Mouse (Mus musculus): ENCODE measurements around the gene Prkg1. TPM values are rescaled to one million over a fixed set of nuclear protein-coding genes. Genes with fewer than 3 reads are reported as not detected.

Prkg1 gene
- polyA plus RNA-seq, 1 experiment from 2014 or later, result 13.7 TPM

DNA sequence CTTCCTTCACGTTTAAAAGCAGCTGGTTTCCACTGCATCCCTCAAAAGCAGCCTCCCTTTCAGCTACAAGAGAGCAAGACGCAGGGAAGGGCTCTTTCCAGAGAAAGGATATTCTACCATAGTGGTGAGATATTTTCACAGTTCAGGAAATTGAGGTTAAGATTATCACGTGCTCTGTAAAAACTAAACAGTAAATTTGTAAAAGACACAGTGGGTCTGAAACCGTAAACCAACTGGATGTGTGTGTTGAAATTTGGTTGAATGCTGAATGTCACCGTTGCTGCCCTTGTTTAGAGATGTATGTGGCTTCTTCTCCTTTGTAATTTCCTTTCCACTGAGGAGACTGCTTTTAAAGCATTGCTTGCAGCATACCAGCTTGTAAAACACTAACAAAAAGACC, 565.2 kb downstream of the Prkg1 start:
- WGBS, result 34% methylated on average over 5 of the region's 5 CpGs
- H3K4me2 ChIP-seq (ENCODE audit: low read depth, low read length), result 0 out of 2 replicates have a peak overlapping the region, but pooled peaks have one; percentile 7

DNA sequence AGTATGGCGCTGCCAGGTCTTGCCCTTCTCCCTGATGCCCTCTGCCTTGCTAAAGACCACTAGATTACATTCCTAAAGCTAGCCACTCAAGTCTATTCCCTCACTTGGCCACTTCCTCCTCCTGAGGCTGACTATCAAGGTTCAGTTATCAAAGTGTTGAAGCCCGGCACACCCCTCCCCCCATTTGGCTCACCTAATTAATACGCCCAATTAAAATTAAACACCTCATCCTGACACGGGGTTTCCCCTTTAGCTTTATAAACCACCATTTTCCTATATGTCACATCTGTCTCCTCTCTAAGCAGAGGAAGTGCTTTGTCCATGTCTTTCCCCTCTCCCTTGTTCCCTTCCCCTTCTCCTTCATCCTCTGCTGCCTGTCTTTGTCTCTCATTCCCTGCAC, 566.4 kb downstream of the Prkg1 start:
- no peaks in the 10 kb centered on the region for H3K27me3 ChIP-seq (replicated peaks; ENCODE audit: control insufficient read depth, insufficient read depth, low read length)
- H3K27ac ChIP-seq (replicated peaks; ENCODE audit: low read depth, low read length), result no peak overlapping the region
- H3K9me3 ChIP-seq (ENCODE audit: control insufficient read depth, low read length), result no peaks in the 10 kb centered on the region
- H3K9ac ChIP-seq (ENCODE audit: low read depth, low read length), result no peak overlapping the region
- no peaks in the 10 kb centered on the region for H3K36me3 ChIP-seq (ENCODE audit: control insufficient read depth, insufficient read depth, low read length)
- no peak for ATAC-seq (ENCODE audit: low read depth)
- 73% methylated on average over 4 of the region's 4 CpGs for WGBS
- H3K4me1 ChIP-seq (ENCODE audit: control insufficient read depth, insufficient read depth, low read length), result peaks cover 8% of the 10 kb centered on the region; the same call in 1 of the 2 replicates
- no peak overlapping the region for H3K4me2 ChIP-seq (ENCODE audit: low read depth, low read length)
- no peak for DNase-seq (ENCODE audit: low spot score)
- no peak overlapping the region for H3K4me3 ChIP-seq (ENCODE audit: low read depth, low read length)

More for the DNA sequence above, 565.2 kb downstream of the Prkg1 start:
- no peaks in the 10 kb centered on the region for H3K27me3 ChIP-seq (replicated peaks; ENCODE audit: control insufficient read depth, insufficient read depth, low read length)
- H3K4me3 ChIP-seq (ENCODE audit: low read depth, low read length), result no peak overlapping the region
- no peak overlapping the region for H3K9ac ChIP-seq (ENCODE audit: low read depth, low read length)
- peaks cover 8% of the 10 kb centered on the region; the same call in 1 of the 2 replicates for H3K4me1 ChIP-seq (ENCODE audit: control insufficient read depth, insufficient read depth, low read length)
- ATAC-seq (ENCODE audit: low read depth), result no peak
- H3K27ac ChIP-seq (replicated peaks; ENCODE audit: low read depth, low read length), result no peak overlapping the region
- H3K36me3 ChIP-seq (ENCODE audit: control insufficient read depth, insufficient read depth, low read length), result no peaks in the 10 kb centered on the region
- peak; percentile 23 for DNase-seq (ENCODE audit: low spot score)
- H3K9me3 ChIP-seq (ENCODE audit: control insufficient read depth, low read length), result no peaks in the 10 kb centered on the region

DNA sequence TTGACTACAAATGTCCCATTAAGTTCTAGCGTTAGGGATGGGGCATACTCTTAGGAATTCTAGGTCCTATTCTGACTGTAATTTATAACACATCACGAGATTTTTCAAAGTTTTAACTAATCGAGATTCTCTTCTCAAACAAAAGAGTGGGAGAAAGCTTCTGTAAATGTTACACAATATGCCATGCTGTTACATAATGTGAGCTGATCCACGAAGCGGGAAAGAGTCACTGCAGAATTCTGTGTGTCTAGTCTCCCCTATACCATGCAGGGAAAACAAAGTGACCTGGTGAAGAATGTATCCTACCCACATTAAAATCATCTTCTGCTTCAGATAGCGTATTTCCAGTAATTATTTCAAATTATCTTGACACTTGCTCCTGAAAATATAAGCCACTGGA, 567.8 kb downstream of the Prkg1 start:
- Histone ChIP-seq H3K4me3 (ENCODE audit: low read depth, low read length) (no peak overlapping the region), H3K36me3 (ENCODE audit: control insufficient read depth, insufficient read depth, low read length) (no peaks in the 10 kb centered on the region), H3K4me1 (ENCODE audit: control insufficient read depth, insufficient read depth, low read length) (peaks cover 8% of the 10 kb centered on the region; the same call in 1 of the 2 replicates), H3K9ac (ENCODE audit: low read depth, low read length) (no peak overlapping the region), H3K4me2 (ENCODE audit: low read depth, low read length) (no peak overlapping the region), H3K27ac (replicated peaks; ENCODE audit: low read depth, low read length) (no peak overlapping the region), H3K27me3 (replicated peaks; ENCODE audit: control insufficient read depth, insufficient read depth, low read length) (no peaks in the 10 kb centered on the region), H3K9me3 (ENCODE audit: control insufficient read depth, low read length) (no peaks in the 10 kb centered on the region)
- 82% methylated on average over 6 of the region's 6 CpGs for WGBS
- DNase-seq (ENCODE audit: low spot score), result no peak
- no peak for ATAC-seq (ENCODE audit: low read depth)

DNA sequence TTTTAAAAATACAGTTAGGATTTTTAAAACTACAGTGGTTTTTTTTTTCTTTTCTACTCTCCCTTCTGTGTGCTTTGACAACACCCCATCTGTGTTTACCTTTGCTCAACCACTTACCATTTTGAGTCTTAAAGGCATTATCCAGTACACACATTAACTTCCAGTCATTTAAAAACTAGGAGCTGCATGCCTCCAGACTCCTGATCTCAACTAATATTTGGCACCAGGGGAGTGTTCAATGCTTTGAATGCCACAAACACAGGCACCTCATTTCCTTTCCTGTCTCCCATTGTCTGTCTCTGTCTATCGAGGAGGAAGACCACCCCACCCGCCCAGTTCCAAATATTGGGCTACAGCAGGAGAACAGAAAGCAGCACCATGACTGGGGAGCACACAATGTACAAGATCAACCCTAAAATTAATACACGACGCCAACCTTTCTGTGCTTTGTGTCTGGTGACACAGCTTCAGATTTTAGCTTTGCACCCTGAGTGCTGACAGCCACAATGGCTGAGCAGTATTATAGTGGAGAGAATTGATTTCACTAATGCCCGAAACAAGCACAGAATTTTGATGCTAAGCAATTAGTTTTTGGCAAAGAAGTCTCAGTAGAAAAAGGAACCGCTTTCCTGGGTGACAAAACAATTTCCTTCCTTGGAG, 576.1 kb downstream of the Prkg1 start:
- H3K36me3 ChIP-seq (ENCODE audit: control insufficient read depth, insufficient read depth, low read length), result no peaks in the 10 kb centered on the region
- no peaks in the 10 kb centered on the region for H3K27me3 ChIP-seq (replicated peaks; ENCODE audit: control insufficient read depth, insufficient read depth, low read length)
- 81% methylated on average over 6 of the region's 6 CpGs for WGBS
- H3K9ac ChIP-seq (ENCODE audit: low read depth, low read length), result no peak overlapping the region
- no peaks in the 10 kb centered on the region for H3K9me3 ChIP-seq (ENCODE audit: control insufficient read depth, low read length)
- H3K4me1 ChIP-seq (ENCODE audit: control insufficient read depth, insufficient read depth, low read length), result no peaks in the 10 kb centered on the region
- no peak overlapping the region for H3K4me3 ChIP-seq (ENCODE audit: low read depth, low read length)
- DNase-seq (ENCODE audit: low spot score), result no peak
- no peak for ATAC-seq (ENCODE audit: low read depth)
- H3K4me2 ChIP-seq (ENCODE audit: low read depth, low read length), result no peak overlapping the region
- H3K27ac ChIP-seq (replicated peaks; ENCODE audit: low read depth, low read length), result no peak overlapping the region

DNA sequence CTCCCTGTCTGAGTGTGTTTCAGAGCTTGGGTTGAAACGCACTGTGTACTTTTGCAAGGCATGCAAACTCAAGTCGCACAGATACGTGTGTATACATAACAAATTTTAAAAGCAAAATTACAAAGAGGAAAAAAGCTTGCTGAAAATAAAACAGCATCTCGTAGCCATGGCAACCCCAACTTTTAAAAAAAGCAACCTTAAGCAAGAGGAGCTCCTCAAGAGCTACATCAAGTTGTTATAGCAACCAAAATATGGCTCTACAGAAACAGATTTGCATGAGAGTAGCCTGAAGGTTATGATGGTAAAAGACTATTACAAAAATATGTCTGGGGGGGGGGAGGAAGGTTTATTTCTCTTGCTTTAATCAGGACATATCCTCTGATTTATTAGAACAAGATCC, 584.1 kb downstream of the Prkg1 start:
- WGBS, result 85% methylated on average over 4 of the region's 4 CpGs
- Histone ChIP-seq H3K36me3 (ENCODE audit: control insufficient read depth, insufficient read depth, low read length) (no peaks in the 10 kb centered on the region), H3K27me3 (replicated peaks; ENCODE audit: control insufficient read depth, insufficient read depth, low read length) (no peaks in the 10 kb centered on the region), H3K4me3 (ENCODE audit: low read depth, low read length) (no peak overlapping the region), H3K4me2 (ENCODE audit: low read depth, low read length) (no peak overlapping the region), H3K9me3 (ENCODE audit: control insufficient read depth, low read length) (no peaks in the 10 kb centered on the region), H3K4me1 (ENCODE audit: control insufficient read depth, insufficient read depth, low read length) (no peaks in the 10 kb centered on the region), H3K27ac (replicated peaks; ENCODE audit: low read depth, low read length) (no peak overlapping the region), H3K9ac (ENCODE audit: low read depth, low read length) (no peak overlapping the region)
- no peak for ATAC-seq (ENCODE audit: low read depth)
- DNase-seq (ENCODE audit: low spot score), result no peak

DNA sequence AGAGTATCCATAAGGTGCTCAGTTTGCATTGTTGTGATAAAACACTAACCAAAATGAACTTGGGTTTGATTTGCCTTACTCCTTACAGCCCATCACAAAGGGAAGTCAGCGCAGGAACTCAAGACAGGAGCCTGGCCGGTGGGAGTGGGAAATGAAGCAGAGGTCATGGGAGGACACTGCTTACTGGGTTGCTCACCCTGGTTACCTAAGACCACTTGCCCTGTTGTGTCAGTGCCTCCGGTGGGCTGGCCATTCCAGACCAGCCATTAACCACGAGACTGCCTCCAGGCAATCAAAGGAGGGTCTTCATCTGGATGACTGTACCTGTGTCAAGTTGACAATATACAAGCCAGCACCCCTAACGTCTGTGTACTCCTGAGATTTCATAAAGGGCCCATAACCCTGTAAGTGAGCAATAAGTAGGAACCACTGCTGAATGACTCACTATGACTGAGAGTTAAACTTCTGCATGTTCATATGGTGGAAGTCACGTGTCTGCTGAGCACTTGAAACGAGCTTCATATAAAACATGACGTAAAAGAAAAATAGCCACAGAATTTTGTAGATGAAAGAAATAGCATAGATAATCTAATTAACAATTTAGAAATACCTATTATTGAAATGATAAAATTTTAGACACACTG, 587.4 kb downstream of the Prkg1 start:
- H3K27ac ChIP-seq (replicated peaks; ENCODE audit: low read depth, low read length), result no peak overlapping the region
- no peaks in the 10 kb centered on the region for H3K27me3 ChIP-seq (replicated peaks; ENCODE audit: control insufficient read depth, insufficient read depth, low read length)
- DNase-seq (ENCODE audit: low spot score), result no peak
- no peaks in the 10 kb centered on the region for H3K4me1 ChIP-seq (ENCODE audit: control insufficient read depth, insufficient read depth, low read length)
- WGBS, result 81% methylated on average over 8 of the region's 8 CpGs
- no peak overlapping the region for H3K4me2 ChIP-seq (ENCODE audit: low read depth, low read length)
- H3K36me3 ChIP-seq (ENCODE audit: control insufficient read depth, insufficient read depth, low read length), result no peaks in the 10 kb centered on the region
- no peak overlapping the region for H3K9ac ChIP-seq (ENCODE audit: low read depth, low read length)
- ATAC-seq (ENCODE audit: low read depth), result no peak
- H3K9me3 ChIP-seq (ENCODE audit: control insufficient read depth, low read length), result no peaks in the 10 kb centered on the region
- H3K4me3 ChIP-seq (ENCODE audit: low read depth, low read length), result no peak overlapping the region

DNA sequence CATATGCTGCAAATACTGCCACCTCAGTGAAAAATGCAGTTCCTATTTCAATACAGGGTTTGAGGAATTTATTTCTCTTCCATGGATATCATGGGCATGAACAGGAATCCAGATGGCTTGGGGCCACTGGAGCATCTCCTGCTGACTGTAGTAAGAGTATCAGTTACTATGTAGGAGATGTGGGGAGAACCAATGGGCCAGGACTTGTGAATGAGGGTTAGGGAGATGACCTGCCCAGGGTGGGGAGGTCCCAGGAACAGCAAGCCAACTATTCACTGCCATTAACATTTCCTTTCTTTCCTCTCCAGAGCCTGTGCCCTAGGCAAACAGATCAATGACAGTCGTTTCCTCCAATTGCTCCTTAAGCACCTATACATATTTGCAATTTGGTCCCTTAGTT, 593.8 kb downstream of the Prkg1 start:
- no peaks in the 10 kb centered on the region for H3K4me1 ChIP-seq (ENCODE audit: control insufficient read depth, insufficient read depth, low read length)
- H3K9ac ChIP-seq (ENCODE audit: low read depth, low read length), result no peak overlapping the region
- WGBS, result 33% methylated on average over 1 of the region's 1 CpGs
- ATAC-seq (ENCODE audit: low read depth) (no peak), DNase-seq (ENCODE audit: low spot score) (no peak)
- no peaks in the 10 kb centered on the region for H3K27me3 ChIP-seq (replicated peaks; ENCODE audit: control insufficient read depth, insufficient read depth, low read length)
- no peak overlapping the region for H3K4me2 ChIP-seq (ENCODE audit: low read depth, low read length)
- H3K36me3 ChIP-seq (ENCODE audit: control insufficient read depth, insufficient read depth, low read length), result no peaks in the 10 kb centered on the region
- H3K27ac ChIP-seq (replicated peaks; ENCODE audit: low read depth, low read length), result no peak overlapping the region
- H3K4me3 ChIP-seq (ENCODE audit: low read depth, low read length), result no peak overlapping the region
- H3K9me3 ChIP-seq (ENCODE audit: control insufficient read depth, low read length), result no peaks in the 10 kb centered on the region

DNA sequence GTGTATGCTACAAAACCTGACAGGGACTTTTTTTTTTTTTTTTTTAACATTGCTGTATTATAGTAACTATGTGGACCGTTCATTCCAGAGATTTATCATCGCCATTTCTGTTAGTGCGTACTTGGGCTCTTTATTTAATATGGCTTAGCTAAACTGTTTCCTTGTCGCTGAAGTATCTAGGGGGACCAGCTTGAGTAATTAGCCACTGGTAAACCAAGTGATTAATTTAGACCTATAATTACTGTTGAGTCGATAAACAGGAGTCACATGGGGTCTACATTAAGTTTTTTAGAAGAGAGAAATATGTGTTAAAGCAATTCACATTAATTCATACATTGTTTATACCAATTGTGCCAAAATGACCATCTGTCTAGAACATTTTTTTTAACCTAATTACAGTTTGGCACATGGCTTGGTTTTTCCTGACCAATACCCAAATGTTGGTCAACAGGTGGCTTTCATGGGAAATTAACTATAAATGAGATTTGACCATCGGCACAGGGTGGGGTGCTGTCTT, 605.8 kb downstream of the Prkg1 start:
- no peak for DNase-seq (ENCODE audit: low spot score)
- WGBS, result 84% methylated on average over 6 of the region's 6 CpGs
- ATAC-seq (ENCODE audit: low read depth), result no peak

DNA sequence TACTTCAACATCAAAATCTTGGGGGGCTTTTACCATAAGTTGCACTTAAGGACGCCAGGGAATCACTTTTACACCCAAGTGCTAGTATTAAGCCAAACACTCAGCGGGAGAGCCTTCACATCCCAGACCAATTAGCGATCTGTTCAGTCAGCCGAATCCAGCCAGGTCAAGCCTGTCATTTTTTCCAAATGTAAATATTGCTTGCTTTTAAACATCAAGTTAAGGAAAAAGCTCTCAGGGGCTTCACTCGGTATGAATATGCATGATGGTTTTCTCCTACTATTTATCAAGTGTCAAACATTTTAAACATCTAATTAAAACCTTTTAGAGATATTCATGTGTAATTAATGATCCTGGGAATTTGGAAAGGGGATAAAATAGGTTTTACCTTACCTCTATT, 611.4 kb downstream of the Prkg1 start:
- Histone ChIP-seq H3K36me3 (ENCODE audit: control insufficient read depth, insufficient read depth, low read length) (no peaks in the 10 kb centered on the region), H3K4me1 (ENCODE audit: control insufficient read depth, insufficient read depth, low read length) (no peaks in the 10 kb centered on the region), H3K27me3 (replicated peaks; ENCODE audit: control insufficient read depth, insufficient read depth, low read length) (no peaks in the 10 kb centered on the region), H3K4me3 (ENCODE audit: low read depth, low read length) (no peak overlapping the region), H3K9me3 (ENCODE audit: control insufficient read depth, low read length) (no peaks in the 10 kb centered on the region), H3K27ac (replicated peaks; ENCODE audit: low read depth, low read length) (no peak overlapping the region), H3K9ac (ENCODE audit: low read depth, low read length) (no peak overlapping the region), H3K4me2 (ENCODE audit: low read depth, low read length) (no peak overlapping the region)
- 39% methylated on average over 5 of the region's 5 CpGs for whole genome bisulfite sequencing
- no peak for ATAC-seq (ENCODE audit: low read depth)
- peak; percentile 32 for DNase-seq (ENCODE audit: low spot score)

More for the DNA sequence above, 605.8 kb downstream of the Prkg1 start:
- Histone ChIP-seq H3K9ac (ENCODE audit: low read depth, low read length) (no peak overlapping the region), H3K9me3 (ENCODE audit: control insufficient read depth, low read length) (no peaks in the 10 kb centered on the region), H3K4me3 (ENCODE audit: low read depth, low read length) (no peak overlapping the region), H3K27ac (replicated peaks; ENCODE audit: low read depth, low read length) (no peak overlapping the region), H3K27me3 (replicated peaks; ENCODE audit: control insufficient read depth, insufficient read depth, low read length) (no peaks in the 10 kb centered on the region), H3K4me1 (ENCODE audit: control insufficient read depth, insufficient read depth, low read length) (no peaks in the 10 kb centered on the region), H3K4me2 (ENCODE audit: low read depth, low read length) (no peak overlapping the region), H3K36me3 (ENCODE audit: control insufficient read depth, insufficient read depth, low read length) (no peaks in the 10 kb centered on the region)

Data from embryonic facial prominence, embryonic 14.5 days (tissue).